Mouse (Mus musculus) myocyte (in vitro differentiated cells): ENCODE measurements around the gene Cfap99. TPM values are rescaled to one million over a fixed set of nuclear protein-coding genes. Genes with fewer than 3 reads are reported as not detected.

Experiments used
- H3K27me3 ChIP-seq: one replicate; pipeline ENCODE4 v1.6.1; 2011; ENCODE audit not compliant: control insufficient read depth, insufficient read depth, insufficient read length
- H3K36me3 ChIP-seq: one replicate; pipeline ENCODE4 v1.6.1; 2011; ENCODE audit not compliant: control insufficient read depth, insufficient read depth
- H3K4me2 ChIP-seq: one replicate; pipeline ENCODE4 v1.6.1; 2011; ENCODE audit warnings: low read depth, control low read depth
- H3K4me3 ChIP-seq: one replicate; pipeline ENCODE4 v1.5.1; 2011; ENCODE audit warnings: mild to moderate bottlenecking, control low read depth, moderate library complexity
- H3K79me2 ChIP-seq: one replicate; pipeline ENCODE4 v1.6.1; 2011; ENCODE audit not compliant: control insufficient read depth, insufficient read depth
- H3ac ChIP-seq: one replicate; pipeline ENCODE4 v1.6.1; 2011; ENCODE audit not compliant: control insufficient read depth, insufficient read length
- CEBPB ChIP-seq: IDR thresholded peaks from 2 replicates; pipeline ENCODE4 v1.6.1; 2011; ENCODE audit warnings: mild to moderate bottlenecking, moderate library complexity; ENCODE audit not compliant: poor library complexity, insufficient read depth, severe bottlenecking
- E2F4 ChIP-seq: IDR thresholded peaks from one replicate; pipeline ENCODE4 v1.6.1; 2011; ENCODE audit warnings: mild to moderate bottlenecking, control low read depth, moderate library complexity; ENCODE audit not compliant: insufficient read depth
- MAX ChIP-seq: IDR thresholded peaks from one replicate; pipeline ENCODE4 v1.6.1; 2011; ENCODE audit warnings: low read depth, mild to moderate bottlenecking, control low read depth
- MYOD1 ChIP-seq, 3 experiments: IDR thresholded peaks; one replicate each; pipeline ENCODE4 v1.6.1; 2011; ENCODE audit warnings: control low read depth in 2 of 3, low read depth in 2 of 3, mild to moderate bottlenecking in 2 of 3, moderate library complexity in 1 of 3; ENCODE audit not compliant: insufficient read length in 2 of 3, control insufficient read depth in 1 of 3
- MYOG ChIP-seq, 3 experiments: IDR thresholded peaks; one replicate each; pipeline ENCODE4 v1.6.1; 2011; ENCODE audit warnings: control low read depth in 2 of 3, low read depth in 2 of 3, mild to moderate bottlenecking in 2 of 3; ENCODE audit not compliant: insufficient read length in 2 of 3, control insufficient read depth in 1 of 3, insufficient read depth in 1 of 3
- POLR2A ChIP-seq: IDR thresholded peaks from one replicate; pipeline ENCODE4 v1.6.1; 2011; ENCODE audit warnings: low read depth, mild to moderate bottlenecking, control low read depth, moderate library complexity; ENCODE audit not compliant: insufficient read length
- POLR2AphosphoS2 ChIP-seq: IDR thresholded peaks from one replicate; pipeline ENCODE4 v1.6.1; 2011; ENCODE audit warnings: low read depth, control low read depth; ENCODE audit not compliant: insufficient read length
- REST ChIP-seq: IDR thresholded peaks from one replicate; pipeline ENCODE4 v1.6.1; 2011; ENCODE audit warnings: mild to moderate bottlenecking, control low read depth, moderate library complexity; ENCODE audit not compliant: insufficient read depth, insufficient read length
- SRF ChIP-seq: IDR thresholded peaks from one replicate; pipeline ENCODE4 v1.6.1; 2011; ENCODE audit warnings: low read depth; ENCODE audit not compliant: control insufficient read depth, insufficient read length
- TCF12 ChIP-seq: IDR thresholded peaks from one replicate; pipeline ENCODE4 v1.6.1; 2011; ENCODE audit warnings: mild to moderate bottlenecking, control low read depth; ENCODE audit not compliant: poor library complexity, insufficient read depth, severe bottlenecking
- TCF3 ChIP-seq: IDR thresholded peaks from one replicate; pipeline ENCODE4 v1.6.1; 2011; ENCODE audit warnings: low read depth, control low read depth; ENCODE audit not compliant: insufficient read length
- USF1 ChIP-seq: IDR thresholded peaks from one replicate; pipeline ENCODE4 v1.6.1; 2011; ENCODE audit warnings: low read depth, mild to moderate bottlenecking, control low read depth, moderate library complexity
- polyA plus RNA-seq: library from polyadenylated mRNA; unstranded; fragments of >200 nt; fragmentation: generic; extraction: Trizol; gene quantifications from one replicate; pipeline ENCODE4 v1.2.1, GENCODE M21; 2012; ENCODE audit warnings: missing spikeins

The Cfap99 gene
- polyA plus RNA-seq, 1 experiment, result 0.02 TPM

DNA sequence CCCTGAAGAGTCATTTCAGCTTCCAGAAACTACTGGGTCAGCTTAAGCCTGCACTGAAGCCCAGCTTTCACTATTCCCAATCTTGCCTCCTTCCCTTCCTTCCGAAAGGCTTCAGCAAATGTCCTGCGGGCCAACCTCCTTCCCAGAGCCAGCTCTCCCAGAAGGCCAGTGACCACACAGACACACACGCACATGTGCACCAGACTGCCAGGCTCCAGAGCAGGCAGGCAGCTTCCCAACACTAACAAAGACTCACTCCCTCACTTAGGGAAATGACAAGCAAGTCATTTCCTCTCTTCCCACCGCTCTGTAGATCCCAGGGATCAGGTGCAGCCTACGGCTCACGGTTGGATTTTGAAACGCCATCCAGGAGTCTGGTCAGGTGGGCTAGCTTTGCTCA lies 12.2 kb upstream of the Cfap99 start:
- no peaks in the 10 kb centered on the region for H3K36me3 ChIP-seq
- H3ac ChIP-seq, result no peak overlapping the region
- no peak overlapping the region for H3K4me3 ChIP-seq
- TF ChIP-seq E2F4 (no peak), TCF3 (no peak), REST (no peak), SRF (no peak), MAX (no peak), TCF12 (no peak), USF1 (no peak), MYOD1 (IDR thresholded peaks at IDR 0.05; ENCODE audit: control insufficient read depth in 1 of 3, insufficient read length in 2 of 3, low read depth in 2 of 3) (no peak), POLR2A (no peak), POLR2AphosphoS2 (no peak), MYOG (IDR thresholded peaks at IDR 0.05; ENCODE audit: control insufficient read depth in 1 of 3, insufficient read depth in 1 of 3, insufficient read length in 2 of 3, low read depth in 2 of 3) (no peak), CEBPB (no peak)
- peaks cover 37% of the 10 kb centered on the region for H3K27me3 ChIP-seq
- H3K4me2 ChIP-seq, result no peak overlapping the region
- H3K79me2 ChIP-seq, result no peaks in the 10 kb centered on the region

DNA sequence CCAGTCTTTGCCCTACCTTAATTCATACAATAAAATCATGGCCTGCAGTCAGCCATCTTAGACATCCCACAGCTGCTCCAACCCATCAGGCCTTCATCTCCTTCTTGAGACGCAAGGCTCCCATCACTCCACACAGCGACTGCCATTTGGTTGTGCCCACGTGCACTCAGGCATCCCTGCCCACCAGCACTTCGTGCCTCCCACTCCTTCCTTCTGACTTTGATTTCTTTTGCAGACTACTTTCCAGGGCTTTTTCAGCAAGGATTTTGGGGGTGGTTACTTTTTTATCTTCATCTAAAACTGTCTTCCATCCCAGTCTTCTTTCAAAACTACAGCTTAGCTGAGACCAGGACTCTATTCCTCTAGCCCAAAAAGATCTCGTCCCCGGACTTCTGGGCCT lies 11.7 kb upstream of the Cfap99 start:
- peaks cover 41% of the 10 kb centered on the region for H3K27me3 ChIP-seq
- TF ChIP-seq POLR2AphosphoS2 (no peak), MYOG (IDR thresholded peaks at IDR 0.05; ENCODE audit: control insufficient read depth in 1 of 3, insufficient read depth in 1 of 3, insufficient read length in 2 of 3, low read depth in 2 of 3) (no peak), USF1 (no peak), TCF3 (no peak), POLR2A (no peak), MYOD1 (IDR thresholded peaks at IDR 0.05; ENCODE audit: control insufficient read depth in 1 of 3, insufficient read length in 2 of 3, low read depth in 2 of 3) (no peak), TCF12 (no peak), E2F4 (no peak), CEBPB (no peak), MAX (no peak), REST (no peak), SRF (no peak)

DNA sequence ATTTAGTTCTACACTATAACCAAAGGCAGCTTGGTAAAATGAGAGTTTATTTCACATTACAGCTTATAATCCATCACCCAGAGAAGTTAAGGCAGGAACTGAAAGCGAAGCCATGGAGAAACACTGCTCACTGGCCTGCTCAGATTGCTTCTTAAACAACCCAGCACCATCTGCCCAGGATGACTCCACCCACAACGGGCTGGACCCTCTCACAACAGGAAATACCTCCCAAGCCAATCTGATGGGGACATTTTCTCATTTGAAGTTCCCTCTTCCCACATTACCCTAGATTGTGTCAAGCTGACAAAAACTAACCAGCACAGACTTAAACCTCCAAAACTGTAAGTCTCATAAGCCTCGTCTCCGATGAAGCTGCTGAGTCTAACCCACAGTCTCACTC lies 10.3 kb upstream of the Cfap99 start:
- Histone ChIP-seq H3K79me2 (no peaks in the 10 kb centered on the region), H3K4me3 (no peak overlapping the region), H3K27me3 (peaks cover 55% of the 10 kb centered on the region), H3K4me2 (no peak overlapping the region), H3K36me3 (no peaks in the 10 kb centered on the region), H3ac (no peak overlapping the region)
- TF ChIP-seq USF1, result no peak
- no peak for TF ChIP-seq POLR2A

More for the DNA sequence above, 11.7 kb upstream of the Cfap99 start:
- Histone ChIP-seq H3K4me2 (no peak overlapping the region), H3K36me3 (no peaks in the 10 kb centered on the region), H3K79me2 (no peaks in the 10 kb centered on the region), H3K4me3 (no peak overlapping the region), H3ac (no peak overlapping the region)

DNA sequence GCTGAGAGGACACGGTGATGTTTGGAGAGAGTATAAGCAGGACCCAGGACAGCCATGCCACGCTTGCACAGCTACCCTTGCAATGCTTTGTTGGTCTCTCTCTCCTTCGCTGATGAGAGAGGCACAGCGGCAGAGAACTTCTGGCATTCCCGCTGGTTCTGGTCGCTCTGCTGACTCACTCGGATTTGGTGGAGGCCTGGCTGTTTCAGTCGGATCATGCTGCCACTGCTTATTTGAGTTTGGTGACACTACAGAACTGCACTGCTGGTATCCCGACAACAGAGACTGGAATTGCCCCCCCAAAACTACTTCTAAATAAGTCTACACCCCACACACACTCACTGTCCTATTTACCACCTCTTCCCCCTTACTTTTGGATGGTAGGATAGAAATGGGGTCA lies 9.2 kb upstream of the Cfap99 start:
- H3K79me2 ChIP-seq, result no peaks in the 10 kb centered on the region
- no peak for TF ChIP-seq POLR2AphosphoS2
- no peak for TF ChIP-seq REST
- no peak for TF ChIP-seq CEBPB
- no peak for TF ChIP-seq E2F4
- no peak for TF ChIP-seq MYOD1 (IDR thresholded peaks at IDR 0.05; ENCODE audit: control insufficient read depth in 1 of 3, insufficient read length in 2 of 3, low read depth in 2 of 3)
- TF ChIP-seq TCF12, result no peak
- no peak overlapping the region for H3ac ChIP-seq
- H3K36me3 ChIP-seq, result no peaks in the 10 kb centered on the region
- no peak overlapping the region for H3K4me3 ChIP-seq
- no peak overlapping the region for H3K4me2 ChIP-seq
- peaks cover 55% of the 10 kb centered on the region for H3K27me3 ChIP-seq

DNA sequence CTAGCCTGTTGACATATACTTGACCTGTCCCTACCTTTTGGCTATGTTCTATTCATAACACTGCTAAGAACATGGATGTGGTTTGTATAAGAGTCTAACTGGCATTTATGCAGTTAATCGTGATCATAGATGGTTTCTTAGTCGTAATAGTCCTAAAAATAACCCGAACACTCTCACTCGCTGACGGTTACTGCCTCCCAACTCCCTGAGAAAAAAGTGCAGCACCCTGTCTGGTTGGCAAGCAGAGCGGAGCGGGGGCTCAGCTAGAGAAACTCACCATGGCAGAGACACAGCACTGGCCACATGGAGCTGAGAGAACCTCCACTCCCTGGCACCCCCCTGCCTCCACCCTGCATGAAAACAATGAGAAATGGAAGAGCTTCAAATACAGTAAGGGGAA lies 7.4 kb upstream of the Cfap99 start:
- H3K27me3 ChIP-seq, result peaks cover 42% of the 10 kb centered on the region
- no peak overlapping the region for H3ac ChIP-seq
- no peaks in the 10 kb centered on the region for H3K36me3 ChIP-seq
- no peak overlapping the region for H3K4me2 ChIP-seq
- TF ChIP-seq CEBPB (no peak), MYOD1 (IDR thresholded peaks at IDR 0.05; ENCODE audit: control insufficient read depth in 1 of 3, insufficient read length in 2 of 3, low read depth in 2 of 3) (no peak), E2F4 (no peak), TCF12 (no peak), MAX (no peak), SRF (no peak), TCF3 (no peak), MYOG (IDR thresholded peaks at IDR 0.05; ENCODE audit: control insufficient read depth in 1 of 3, insufficient read depth in 1 of 3, insufficient read length in 2 of 3, low read depth in 2 of 3) (no peak), USF1 (no peak), POLR2A (no peak), POLR2AphosphoS2 (no peak), REST (no peak)
- no peak overlapping the region for H3K4me3 ChIP-seq
- no peaks in the 10 kb centered on the region for H3K79me2 ChIP-seq
